Mouse (Mus musculus) kidney, embryonic 16.5 days (tissue): Measurements from ENCODE around the gene Haus8. TPM values are rescaled to one million over a fixed set of nuclear protein-coding genes. Genes with fewer than 3 reads are reported as not detected.
"Not testable (repeated sequence)": the region's sequence is repeated elsewhere in the genome, so short reads cannot be mapped to it uniquely, and the experiment has no call there.

Source experiments
- ATAC-seq: fragments of 200-750 bp; cut with Nextera tagmentation; 2 replicates; pipeline ENCODE4 v1.8.0; 2017; ENCODE audit warnings: moderate TSS enrichment; ENCODE audit not compliant: low FRiP score, low TSS enrichment
- H3K27ac ChIP-seq: fragments of 300-500 bp; sonication (generic); 2 replicates; pipeline ENCODE4 v1.5.1; 2014; ENCODE audit warnings: low read length
- H3K27me3 ChIP-seq: fragments of 300-500 bp; sonication (generic); 2 replicates; pipeline ENCODE4 v1.6.1; 2014; ENCODE audit warnings: low read length, control low read depth, mixed read lengths; ENCODE audit not compliant: insufficient read depth
- H3K36me3 ChIP-seq: fragments of 300-500 bp; sonication (generic); 2 replicates; pipeline ENCODE4 v1.6.1; 2014; ENCODE audit warnings: low read length, control low read depth, mixed read lengths; ENCODE audit not compliant: insufficient read depth
- H3K4me1 ChIP-seq: fragments of 300-500 bp; sonication (generic); 2 replicates; pipeline ENCODE4 v1.6.1; 2014; ENCODE audit warnings: low read length, control low read depth, mixed read lengths; ENCODE audit not compliant: insufficient read depth
- H3K4me2 ChIP-seq: fragments of 300-500 bp; sonication (generic); replicated peaks from 2 replicates; pipeline ENCODE4 v1.6.1; 2014; ENCODE audit warnings: low read depth, low read length
- H3K4me3 ChIP-seq: fragments of 300-500 bp; sonication (generic); 2 replicates; pipeline ENCODE4 v1.5.1; 2014; ENCODE audit warnings: mild to moderate bottlenecking, low read length
- H3K9ac ChIP-seq: fragments of 300-500 bp; sonication (generic); replicated peaks from 2 replicates; pipeline ENCODE4 v1.6.1; 2014; ENCODE audit warnings: low read length
- H3K9me3 ChIP-seq: fragments of 300-500 bp; sonication (generic); 2 replicates; pipeline ENCODE4 v1.6.1; 2016; ENCODE audit warnings: low read length, control low read depth
- WGBS: fragments of 180-500 bp; shearing (Covaris S2); extraction: QIAGEN DNeasy Blood & Tissue Kit; methylation state at CpG from one replicate; pipeline ENCODE4 v1.1.7; 2014; 5-methylcytosine and 5-hydroxymethylcytosine counted together
- polyA plus RNA-seq: library from polyadenylated mRNA; unstranded; fragments of >200 nt; fragmentation: Nextera tagmentation; extraction: Ambion mirVana; gene quantifications from 2 replicates; pipeline ENCODE4 v1.2.1, GENCODE M21; 2015

Haus8 gene
- polyA plus RNA-seq, result 58.6 and 62.1 TPM in 2 replicates

DNA sequence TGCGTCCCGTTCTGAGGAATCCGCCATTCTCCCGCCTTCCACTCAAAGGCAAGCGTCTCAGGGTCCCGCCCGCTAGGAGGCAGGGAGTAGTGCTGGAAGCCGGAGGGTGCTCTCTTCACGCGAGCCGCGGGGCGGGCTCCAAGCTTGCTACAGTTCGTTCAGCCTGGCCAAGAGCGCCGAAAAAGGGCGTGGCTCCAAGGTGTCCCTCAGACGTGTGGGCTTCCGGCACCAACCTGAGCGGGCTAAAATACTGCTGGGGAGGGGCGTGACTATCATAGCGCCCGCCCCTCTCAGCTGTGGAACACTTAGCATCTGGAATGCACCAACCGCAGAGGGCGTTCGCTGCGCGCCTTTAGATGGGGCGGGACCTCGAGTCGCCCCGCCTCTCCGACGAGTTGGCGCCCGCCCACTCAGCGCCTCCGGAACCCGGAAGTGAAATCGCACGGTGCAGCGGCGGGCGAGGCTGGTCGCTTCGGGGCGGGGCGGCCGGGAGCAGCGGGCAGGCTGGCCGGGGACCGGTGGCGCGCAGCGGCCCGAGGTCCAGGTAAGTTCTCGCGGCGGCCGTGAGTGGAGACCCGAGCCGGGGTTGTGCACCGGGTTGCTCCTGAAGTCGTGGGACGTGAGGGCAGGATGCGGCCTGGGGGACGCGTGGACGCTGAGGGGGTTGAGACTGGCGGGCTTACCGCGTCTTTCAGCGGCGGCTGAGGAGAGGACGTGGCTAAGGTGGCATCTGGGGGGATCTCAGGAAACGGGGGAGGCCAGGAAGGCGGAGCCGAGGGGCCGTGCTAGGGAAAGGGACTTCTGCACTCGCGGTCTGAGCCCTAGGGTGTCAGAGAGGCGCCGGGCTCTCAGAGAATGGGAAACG lies at the start of gene Haus8, which contains the start of gene Myo9b:
Haus8 (minus strand) TSS at position 649 of the 865 bp plus-strand sequence.
Myo9b (plus strand) TSS at position 429 of the 865 bp plus-strand sequence.
- peak within 1 kb of the TSS; percentile 88 for H3K27ac ChIP-seq
- no peaks in the 10 kb centered on the region for H3K36me3 ChIP-seq
- H3K27me3 ChIP-seq, result no peaks in the 10 kb centered on the region
- H3K4me1 ChIP-seq, result peaks cover 14% of the 10 kb centered on the region
- H3K9me3 ChIP-seq, result no peaks in the 10 kb centered on the region
- ATAC-seq, result peak; percentile 98
- under 1% methylated on average over 82 of the region's 84 CpGs for WGBS
- peak within 1 kb of the TSS; percentile 63 for H3K4me3 ChIP-seq
- H3K9ac ChIP-seq, result peak within 1 kb of the TSS; percentile 78
- H3K4me2 ChIP-seq, result peak within 1 kb of the TSS; percentile 68

DNA sequence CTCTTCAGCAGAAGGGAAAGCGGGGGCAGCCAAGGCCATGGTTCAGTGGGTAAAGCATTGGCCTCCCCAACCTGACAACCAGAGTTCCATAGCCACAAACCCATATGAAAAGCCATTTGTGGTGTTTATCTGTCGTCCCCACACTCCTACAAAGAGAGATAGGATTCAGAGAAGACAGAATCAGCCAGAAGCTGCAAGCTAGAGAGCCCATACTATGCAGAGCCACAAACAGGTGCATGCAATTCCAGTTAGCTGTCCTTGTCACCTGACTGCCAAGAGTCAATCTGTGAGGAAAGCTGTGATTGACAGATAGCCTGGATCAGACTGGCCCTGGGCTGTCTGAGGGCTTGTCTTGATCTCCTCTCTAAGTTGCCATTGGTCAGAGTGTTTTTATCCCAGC lies 47.0 kb upstream of the Haus8 start:
- not testable (repeated sequence) for H3K27ac ChIP-seq, H3K4me3 ChIP-seq, H3K27me3 ChIP-seq, H3K4me1 ChIP-seq, H3K9ac ChIP-seq, H3K4me2 ChIP-seq, ATAC-seq, H3K9me3 ChIP-seq
- WGBS, result 75% methylated on average over 2 of the region's 2 CpGs
- peaks cover 39% of the 10 kb centered on the region for H3K36me3 ChIP-seq

DNA sequence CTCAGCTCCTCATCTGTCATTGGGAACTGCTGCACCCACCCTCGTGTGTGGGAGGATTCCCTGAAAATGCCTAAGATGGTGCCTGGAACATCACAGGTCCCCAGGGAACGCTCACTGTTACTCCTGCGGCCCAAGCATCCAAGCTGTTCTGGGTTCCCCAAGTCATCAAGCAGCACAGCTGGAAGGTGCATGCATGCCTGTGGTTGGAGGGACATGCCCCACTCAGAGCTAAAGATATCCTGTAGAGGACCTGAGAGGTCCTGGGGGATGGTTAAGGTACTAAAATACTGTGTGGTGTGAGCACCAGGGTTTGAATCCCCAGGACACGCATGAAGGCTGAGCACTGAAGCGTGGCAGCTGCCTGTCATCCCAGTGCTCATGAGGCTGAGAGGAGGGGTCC lies 45.9 kb upstream of the Haus8 start:
- H3K4me1 ChIP-seq, H3K9me3 ChIP-seq, H3K27me3 ChIP-seq, H3K27ac ChIP-seq, H3K4me2 ChIP-seq, ATAC-seq, H3K4me3 ChIP-seq, H3K9ac ChIP-seq: not testable (repeated sequence)
- 61% methylated on average over 5 of the region's 5 CpGs for WGBS
- peaks cover 28% of the 10 kb centered on the region for H3K36me3 ChIP-seq

DNA sequence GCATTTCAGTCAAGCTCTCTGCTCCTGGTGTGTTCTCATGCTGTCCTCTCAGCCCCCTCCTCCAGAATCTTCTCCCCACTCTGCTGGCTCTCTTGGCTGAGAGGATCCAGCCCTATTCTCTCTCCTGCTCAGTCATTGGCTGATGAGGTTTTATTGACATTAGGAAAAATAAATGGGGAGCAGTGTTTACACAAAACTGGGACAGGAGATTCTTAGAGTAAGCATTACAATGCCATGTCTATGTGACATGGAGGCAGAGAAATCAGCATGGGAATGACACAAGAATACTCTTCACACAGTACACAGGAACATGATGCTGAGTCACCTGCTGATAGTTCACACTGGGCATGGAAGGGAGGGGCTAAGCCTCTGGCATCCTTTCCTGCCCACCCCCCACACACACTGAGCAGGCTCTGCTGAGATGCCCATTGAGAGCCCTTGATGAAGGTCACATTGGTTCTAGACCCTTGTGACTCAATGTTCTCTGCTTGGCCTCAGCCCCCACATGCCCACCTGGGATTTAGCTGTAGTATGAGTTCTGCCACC lies 43.8 kb upstream of the Haus8 start:
- no peak overlapping the region for H3K4me2 ChIP-seq
- ATAC-seq, result no peak
- no peak overlapping the region for H3K9ac ChIP-seq
- H3K4me3 ChIP-seq, result no peak overlapping the region
- peaks cover 9% of the 10 kb centered on the region for H3K4me1 ChIP-seq
- H3K27me3 ChIP-seq, result no peaks in the 10 kb centered on the region
- peaks cover 8% of the 10 kb centered on the region for H3K36me3 ChIP-seq
- no peak overlapping the region for H3K27ac ChIP-seq
- no peaks in the 10 kb centered on the region for H3K9me3 ChIP-seq

- ATAC-seq, result no peak
- Histone ChIP-seq H3K27me3 (no peaks in the 10 kb centered on the region), H3K9ac (no peak overlapping the region), H3K9me3 (no peaks in the 10 kb centered on the region), H3K36me3 (peaks cover 8% of the 10 kb centered on the region), H3K4me2 (no peak overlapping the region), H3K4me3 (no peak overlapping the region), H3K4me1 (peaks cover 9% of the 10 kb centered on the region), H3K27ac (no peak overlapping the region)
- whole genome bisulfite sequencing, result 94% methylated on average over 5 of the region's 5 CpGs
Measured at GRCm38 (mm10) chr8:71315972-71316371, 43.2 kb upstream of the Haus8 start.

- Histone ChIP-seq H3K4me3 (no peak overlapping the region), H3K9me3 (no peaks in the 10 kb centered on the region), H3K27me3 (no peaks in the 10 kb centered on the region), H3K4me2 (no peak overlapping the region), H3K4me1 (peaks cover 9% of the 10 kb centered on the region), H3K9ac (no peak overlapping the region), H3K27ac (no peak overlapping the region), H3K36me3 (peaks cover 8% of the 10 kb centered on the region)
- no peak for ATAC-seq
- WGBS, result 88% methylated on average over 2 of the region's 2 CpGs
Measured at GRCm38 (mm10) chr8:71313951-71314350, 41.2 kb upstream of the Haus8 start.

DNA sequence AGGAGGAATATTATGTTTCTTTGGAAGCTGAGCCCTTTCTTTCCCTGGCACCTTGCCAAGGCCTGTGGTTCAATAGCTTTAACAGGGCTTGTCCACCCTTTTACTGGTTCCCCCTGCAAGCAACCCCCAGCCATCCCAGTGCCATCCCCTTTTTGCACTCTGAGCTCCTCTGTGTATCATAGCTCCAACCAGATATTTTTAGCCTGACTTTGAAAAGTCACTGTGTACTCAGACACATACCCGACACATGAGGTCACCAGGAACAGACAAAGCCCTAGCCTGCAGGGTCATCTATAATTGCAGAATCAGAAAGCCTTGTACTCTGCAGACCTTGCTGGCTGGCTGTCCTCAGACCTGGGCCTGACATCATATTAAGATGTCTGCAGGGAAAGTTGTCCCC lies 40.0 kb upstream of the Haus8 start:
- no peaks in the 10 kb centered on the region for H3K27me3 ChIP-seq
- no peak overlapping the region for H3K4me3 ChIP-seq
- no peak overlapping the region for H3K9ac ChIP-seq
- peaks cover 9% of the 10 kb centered on the region for H3K4me1 ChIP-seq
- H3K9me3 ChIP-seq, result no peaks in the 10 kb centered on the region
- ATAC-seq, result 0 out of 2 replicates have a peak, but pooled peaks have one; percentile 32
- H3K4me2 ChIP-seq, result no peak overlapping the region
- peaks cover 8% of the 10 kb centered on the region for H3K36me3 ChIP-seq
- H3K27ac ChIP-seq, result no peak overlapping the region
- WGBS, result 59% methylated on average over 1 of the region's 1 CpGs

- no peaks in the 10 kb centered on the region for H3K9me3 ChIP-seq
- peaks cover 4% of the 10 kb centered on the region; the same call in 1 of the 2 replicates for H3K36me3 ChIP-seq
- no peak overlapping the region for H3K4me2 ChIP-seq
- H3K27ac ChIP-seq, result no peak overlapping the region
- 74% methylated on average over 6 of the region's 6 CpGs for WGBS
- peaks cover 9% of the 10 kb centered on the region for H3K4me1 ChIP-seq
- no peak overlapping the region for H3K4me3 ChIP-seq
- ATAC-seq, result no peak
- no peak overlapping the region for H3K9ac ChIP-seq
- no peaks in the 10 kb centered on the region for H3K27me3 ChIP-seq
Measured at GRCm38 (mm10) chr8:71310446-71310845, 37.7 kb upstream of the Haus8 start.

GRCm38 (mm10) chr8:71307913-71308312 lies 35.2 kb upstream of the Haus8 start:
- no peaks in the 10 kb centered on the region for H3K36me3 ChIP-seq
- no peak overlapping the region for H3K4me3 ChIP-seq
- ATAC-seq, result no peak
- 76% methylated on average over 4 of the region's 4 CpGs for WGBS
- H3K9me3 ChIP-seq, result no peaks in the 10 kb centered on the region
- H3K27me3 ChIP-seq, result no peaks in the 10 kb centered on the region
- peaks cover 8% of the 10 kb centered on the region for H3K4me1 ChIP-seq
- no peak overlapping the region for H3K4me2 ChIP-seq
- H3K27ac ChIP-seq, result no peak overlapping the region
- no peak overlapping the region for H3K9ac ChIP-seq

DNA sequence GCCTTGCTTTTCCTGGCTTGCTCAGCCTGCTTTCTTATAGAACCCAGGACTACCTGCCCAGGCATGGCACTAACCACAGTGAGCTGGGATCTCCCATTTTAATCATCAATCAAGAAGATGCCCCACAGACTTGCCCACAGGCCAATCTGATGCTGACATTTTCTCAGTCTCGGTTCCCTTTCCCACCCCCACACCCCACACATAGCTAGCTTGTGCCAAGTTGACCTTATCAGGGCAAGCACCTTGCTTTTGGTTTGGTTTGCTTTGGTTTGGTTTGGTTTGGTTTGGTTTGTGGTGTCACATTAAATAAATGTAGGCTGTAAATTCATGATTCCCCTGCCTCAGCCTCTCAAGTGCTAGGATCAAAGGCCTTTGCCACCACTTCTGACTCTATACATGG lies 34.6 kb upstream of the Haus8 start:
- H3K9me3 ChIP-seq, result peaks cover 2% of the 10 kb centered on the region; the same call in 1 of the 2 replicates
- peaks cover 3% of the 10 kb centered on the region for H3K36me3 ChIP-seq
- 75% methylated on average over 1 of the region's 1 CpGs for WGBS
- H3K27ac ChIP-seq, result no peak overlapping the region
- H3K4me1 ChIP-seq, result peaks cover 3% of the 10 kb centered on the region
- H3K9ac ChIP-seq, result no peak overlapping the region
- H3K27me3 ChIP-seq, result no peaks in the 10 kb centered on the region
- no peak overlapping the region for H3K4me3 ChIP-seq
- ATAC-seq, result no peak
- H3K4me2 ChIP-seq, result no peak overlapping the region
